In the genomic region with DNA sequence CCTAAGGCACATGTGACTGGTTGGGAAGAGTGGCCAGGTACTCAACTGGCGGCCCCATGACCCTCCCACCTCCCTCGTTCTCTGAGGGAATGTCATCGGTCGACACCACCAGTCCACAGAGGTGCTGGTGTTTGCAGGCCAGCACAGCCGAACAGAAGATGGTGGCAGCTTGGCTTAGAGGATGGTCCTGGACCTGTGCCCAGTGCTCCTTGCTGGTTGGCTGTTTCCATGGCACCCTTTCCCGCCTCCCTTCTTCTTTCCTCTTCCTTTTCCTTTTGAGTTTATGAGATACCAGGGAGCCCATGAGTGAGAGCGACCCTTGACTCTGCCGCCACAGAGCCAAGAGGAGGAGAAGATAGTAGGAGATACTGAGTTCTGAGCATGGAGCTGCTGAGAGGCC, we compare ENCODE assay signal across 27 mouse cellular contexts. TPM values are rescaled to one million over a fixed set of nuclear protein-coding genes. Genes with fewer than 3 reads are reported as not detected.
DNase-seq lines count a peak whose midpoint lies in the region; ATAC-seq and TF ChIP-seq lines count a peak whose summit lies in the region.
"Had no signal": no experiment of that assay in that cellular context is flagged by ENCODE, and none has a peak within 500 bp of the region (broad histone marks: within the 10 kb centered on the region; RNA-seq: fewer than 3 reads in every experiment).

No protein-coding gene starts in this region.

- 89% methylated on average over 8 of the region's 8 CpGs for WGBS in midbrain, postnatal 0 days
- 88% methylated on average over 8 of the region's 8 CpGs for WGBS in midbrain, embryonic 15.5 days

- no peaks in the 10 kb centered on the region for H3K9me3 ChIP-seq in midbrain, postnatal 0 days (ENCODE audit: low read length)
- H3K9me3 ChIP-seq in midbrain, embryonic 15.5 days = no peaks in the 10 kb centered on the region
- H3K9me3 ChIP-seq: forebrain, embryonic 12.5 days; liver, embryonic 15.5 days; megakaryocyte, embryonic 14.5 days; neural tube, embryonic 12.5 days had no signal

- no peak for ATAC-seq in midbrain, postnatal 0 days (ENCODE audit: low FRiP score)
- no peak for ATAC-seq in midbrain, embryonic 15.5 days (replicated peaks)
- ATAC-seq: lung, postnatal 0 days had no signal

- H3K27ac ChIP-seq in midbrain, postnatal 0 days (ENCODE audit: low read depth, low read length) = no peak overlapping the region
- H3K27ac ChIP-seq in midbrain, embryonic 15.5 days = no peak overlapping the region
- H3K27ac ChIP-seq: forebrain, embryonic 12.5 days; gastrocnemius, adult 2 months; liver, embryonic 15.5 days; neural tube, embryonic 12.5 days had no signal

- no peaks in the 10 kb centered on the region for H3K36me3 ChIP-seq in midbrain, postnatal 0 days (ENCODE audit: insufficient read depth, low read length)
- H3K36me3 ChIP-seq in midbrain, embryonic 15.5 days (replicated peaks) = no peaks in the 10 kb centered on the region
- H3K36me3 ChIP-seq: forebrain, embryonic 12.5 days; liver, embryonic 15.5 days; neural tube, embryonic 12.5 days had no signal

- TF ChIP-seq CTCF in midbrain, postnatal 0 days (IDR thresholded peaks at IDR 0.05) = no peak

- DNase-seq in cerebellum, postnatal 25 days = peak; percentile 53 to 73
- no peak for DNase-seq in cerebellum, adult 11 months
- DNase-seq in kidney, postnatal 10 days = peak; percentile 27
- DNase-seq in kidney, adult 8-10 months = no peak
- peak; percentile 62 for DNase-seq in midbrain, postnatal 0 days (ENCODE audit: low spot score)
- peak; percentile 29 for DNase-seq in layer of hippocampus, adult 9-11 months
- DNase-seq in c-Kit-positive CD71-positive TER-119-positive erythroid progenitor cells, embryonic 14.5 days (ENCODE audit: low spot score) = no peak
- DNase-seq: adrenal gland, postnatal 14 days; B cell, adult 2 months; embryo, embryonic 11 days; gastrocnemius, adult 2 months; thymus, postnatal 36 days had no signal

- no peaks in the 10 kb centered on the region for H3K4me1 ChIP-seq in midbrain, postnatal 0 days (ENCODE audit: insufficient read depth, low read length)
- H3K4me1 ChIP-seq in midbrain, embryonic 15.5 days = no peaks in the 10 kb centered on the region
- H3K4me1 ChIP-seq: forebrain, embryonic 12.5 days; neural tube, embryonic 12.5 days had no signal

- no peak overlapping the region for H3K9ac ChIP-seq in midbrain, postnatal 0 days (replicated peaks; ENCODE audit: low read length, poor library complexity, severe bottlenecking)
- H3K9ac ChIP-seq in midbrain, embryonic 15.5 days = no peak overlapping the region
- H3K9ac ChIP-seq: forebrain, embryonic 12.5 days; liver, embryonic 15.5 days; neural tube, embryonic 12.5 days had no signal

- no peak overlapping the region for H3K4me3 ChIP-seq in midbrain, postnatal 0 days (ENCODE audit: low read depth, low read length)
- no peak overlapping the region for H3K4me3 ChIP-seq in midbrain, embryonic 15.5 days
- H3K4me3 ChIP-seq: forebrain, embryonic 12.5 days; gastrocnemius, adult 2 months; liver, embryonic 15.5 days; megakaryocyte, embryonic 14.5 days; neural tube, embryonic 12.5 days had no signal

- H3K27me3 ChIP-seq in midbrain, postnatal 0 days (ENCODE audit: insufficient read depth, low read length) = no peaks in the 10 kb centered on the region
- H3K27me3 ChIP-seq in midbrain, embryonic 15.5 days (replicated peaks) = no peaks in the 10 kb centered on the region
- H3K27me3 ChIP-seq: forebrain, embryonic 12.5 days; liver, embryonic 15.5 days; neural tube, embryonic 12.5 days had no signal

- H3K4me2 ChIP-seq in midbrain, postnatal 0 days (ENCODE audit: low read depth, low read length, poor library complexity, severe bottlenecking) = no peak overlapping the region
- no peak overlapping the region for H3K4me2 ChIP-seq in midbrain, embryonic 15.5 days
- H3K4me2 ChIP-seq: forebrain, embryonic 12.5 days; liver, embryonic 15.5 days; neural tube, embryonic 12.5 days had no signal

RNA-seq across cellular contexts. Expression of a gene that starts 21.1 kb away (rescaled TPM):
- not detected in 2 replicates for total RNA-seq in midbrain, postnatal 0 days (2014; rRNA removed)
- not detected in 2 replicates for polyA plus RNA-seq in midbrain, postnatal 0 days (2015; fragmentation: Nextera tagmentation; extraction: Ambion mirVana)
- polyA plus RNA-seq in midbrain, embryonic 15.5 days (2015; fragmentation: Nextera tagmentation; extraction: Ambion mirVana) = not detected in 2 replicates
- total RNA-seq: adrenal gland, postnatal 14 days; gastrocnemius, adult 2 months; heart, adult 8-10 months; layer of hippocampus, postnatal 14 days; monocyte, adult 5-6 weeks had no signal
- polyA plus RNA-seq: forebrain, embryonic 12.5 days; heart, embryonic 16.5 days; hindbrain, embryonic 11.5 days; intestine, embryonic 14.5 days; kidney, embryonic 16.5 days; limb, embryonic 14.5 days; liver, embryonic 15.5 days; lung, postnatal 0 days; neural tube, embryonic 12.5 days; small intestine, adult 2 months had no signal

RNA-seq across cellular contexts. Expression of a gene that starts 27.9 kb away (rescaled TPM):
- total RNA-seq in midbrain, postnatal 0 days (2014; rRNA removed) = 0.94 and 1.8 TPM in 2 replicates
- polyA plus RNA-seq in midbrain, postnatal 0 days (2015; fragmentation: Nextera tagmentation; extraction: Ambion mirVana) = 3.3 and 4.9 TPM in 2 replicates
- polyA plus RNA-seq in midbrain, embryonic 15.5 days (2015; fragmentation: Nextera tagmentation; extraction: Ambion mirVana) = 1.9 and 2.5 TPM in 2 replicates
- total RNA-seq: gastrocnemius, adult 2 months; monocyte, adult 5-6 weeks had no signal
- polyA plus RNA-seq: small intestine, adult 2 months had no signal

RNA-seq across cellular contexts. Expression of a gene that starts 28.5 kb away (rescaled TPM):
- 15.1 and 15.2 TPM in 2 replicates for total RNA-seq in midbrain, postnatal 0 days (2014; rRNA removed)
- polyA plus RNA-seq in midbrain, postnatal 0 days (2015; fragmentation: Nextera tagmentation; extraction: Ambion mirVana) = 13.9 and 16.6 TPM in 2 replicates
- polyA plus RNA-seq in midbrain, embryonic 15.5 days (2015; fragmentation: Nextera tagmentation; extraction: Ambion mirVana) = 18.0 and 20.2 TPM in 2 replicates

RNA-seq across cellular contexts. Expression of a gene that starts 33.6 kb away (rescaled TPM):
- total RNA-seq in midbrain, postnatal 0 days (2014; rRNA removed) = not detected in 2 replicates
- not detected in 2 replicates for polyA plus RNA-seq in midbrain, postnatal 0 days (2015; fragmentation: Nextera tagmentation; extraction: Ambion mirVana)
- not detected in 2 replicates for polyA plus RNA-seq in midbrain, embryonic 15.5 days (2015; fragmentation: Nextera tagmentation; extraction: Ambion mirVana)
- total RNA-seq: adrenal gland, postnatal 14 days; gastrocnemius, adult 2 months; heart, adult 8-10 months; layer of hippocampus, postnatal 14 days; monocyte, adult 5-6 weeks had no signal
- polyA plus RNA-seq: forebrain, embryonic 12.5 days; heart, embryonic 16.5 days; hindbrain, embryonic 11.5 days; intestine, embryonic 14.5 days; kidney, embryonic 16.5 days; limb, embryonic 14.5 days; liver, embryonic 15.5 days; lung, postnatal 0 days; neural tube, embryonic 12.5 days; small intestine, adult 2 months had no signal

RNA-seq across cellular contexts. Expression of a gene that starts 45.4 kb away (rescaled TPM):
- total RNA-seq in midbrain, postnatal 0 days (2014; rRNA removed) = 45.3 and 55.7 TPM in 2 replicates
- polyA plus RNA-seq in midbrain, postnatal 0 days (2015; fragmentation: Nextera tagmentation; extraction: Ambion mirVana) = 9.4 and 10.8 TPM in 2 replicates
- polyA plus RNA-seq in midbrain, embryonic 15.5 days (2015; fragmentation: Nextera tagmentation; extraction: Ambion mirVana) = 15.4 and 17.0 TPM in 2 replicates
- total RNA-seq: monocyte, adult 5-6 weeks had no signal

Comparison
In these comparisons a context has a peak if more than half of its experiments do, and no peak if none do; other contexts are left out.
1. DNase-seq: peak in cerebellum, postnatal 25 days (2 of 2), kidney, postnatal 10 days (single experiment), midbrain, postnatal 0 days (single experiment) and layer of hippocampus, adult 9-11 months (single experiment); none in cerebellum, adult 11 months (single experiment), kidney, adult 8-10 months (0 of 2) and c-Kit-positive CD71-positive TER-119-positive erythroid progenitor cells, embryonic 14.5 days (single experiment).